Mouse (Mus musculus): Measurements from ENCODE around the gene Wdfy3.

DNA sequence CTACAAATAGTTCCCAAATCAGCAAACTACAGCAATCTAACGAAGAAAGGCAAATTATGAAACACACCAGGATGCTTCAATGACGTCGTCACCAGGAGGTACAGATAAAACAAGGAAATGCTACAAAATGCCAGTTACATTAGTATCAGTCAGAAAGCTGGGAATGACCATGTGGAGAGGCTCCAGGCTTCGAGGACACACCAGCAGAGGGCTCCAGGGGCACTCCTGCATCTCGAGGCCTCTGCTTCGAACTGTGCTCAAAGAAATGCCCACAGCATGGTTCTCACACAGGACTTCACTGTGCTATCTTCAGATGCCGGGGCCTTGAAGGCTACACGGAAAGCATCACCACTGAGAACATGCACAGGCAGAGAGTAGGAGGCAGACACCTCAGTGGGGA, 68.7 kb downstream of the Wdfy3 start:
- TF ChIP-seq CTCF (IDR thresholded peaks at IDR 0.05; ENCODE audit: low read depth) (no peak), EP300 (IDR thresholded peaks at IDR 0.05; ENCODE audit: low read depth) (no peak)

Measured in heart, postnatal 0 days (tissue).